Mouse (Mus musculus) gastrocnemius, postnatal 25 days (tissue): ENCODE measurements around the gene Rnf167. TPM values are rescaled to one million over a fixed set of nuclear protein-coding genes. Genes with fewer than 3 reads are reported as not detected.
A peak's percentile ranks its signal among the peaks of the same experiment; 100 is the strongest.

Experiments
- DNase-seq: peaks from one replicate; pipeline ENCODE4 v3.0.0; 2022
- total RNA-seq, 2 experiments: library from RNA; stranded (reverse); gene quantifications; 1 replicate in 1 of 2; 2 replicates in 1 of 2; pipeline ENCODE4 v1.2.3; 2021

Gene Rnf167
- total RNA-seq, 2 experiments from 2014 or later, result 29.5 to 32.6 TPM

- no peak for DNase-seq
Observed at GRCm38 (mm10) chr11:70637764-70638163, 9.3 kb upstream of the Rnf167 start.

GRCm38 (mm10) chr11:70638293-70638692 lies 8.7 kb upstream of the Rnf167 start:
- DNase-seq, result no peak

GRCm38 (mm10) chr11:70638714-70639278 lies 8.2 kb upstream of the Rnf167 start, which contains the start of gene Gp1ba:
Gene Gp1ba, plus strand, starts transcription at chr11:70639122.
- no peak for DNase-seq

- DNase-seq, result no peak
Observed at GRCm38 (mm10) chr11:70639976-70640375, 7.1 kb upstream of the Rnf167 start.

- DNase-seq, result no peak
Observed at GRCm38 (mm10) chr11:70641241-70641640, 5.8 kb upstream of the Rnf167 start.

- peak; percentile 40 for DNase-seq
Observed at GRCm38 (mm10) chr11:70643051-70643450, 4.0 kb upstream of the Rnf167 start.

GRCm38 (mm10) chr11:70644564-70645103 lies 2.4 kb upstream of the Rnf167 start:
- no peak for DNase-seq

GRCm38 (mm10) chr11:70645461-70646258 lies 1.4 kb upstream of the Rnf167 start:
- DNase-seq, result no peak

- no peak for DNase-seq
Observed at GRCm38 (mm10) chr11:70646259-70646555, 828 bp upstream of the Rnf167 start.

- peak; percentile 39 for DNase-seq
Observed at GRCm38 (mm10) chr11:70647716-70648420, 833 bp downstream of the Rnf167 start.

GRCm38 (mm10) chr11:70648512-70648911 lies 1.5 kb downstream of the Rnf167 start:
- DNase-seq, result no peak

GRCm38 (mm10) chr11:70649185-70649734 lies 2.2 kb downstream of the Rnf167 start:
- DNase-seq, result no peak

GRCm38 (mm10) chr11:70650322-70651175 lies 3.5 kb downstream of the Rnf167 start:
- DNase-seq, result no peak

GRCm38 (mm10) chr11:70651391-70651790 lies 4.4 kb downstream of the Rnf167 start:
- DNase-seq, result no peak

- DNase-seq, result peak; percentile 29
Observed at GRCm38 (mm10) chr11:70652029-70652883, 5.2 kb downstream of the Rnf167 start.

- DNase-seq, result no peak
Observed at GRCm38 (mm10) chr11:70652884-70653344, 5.9 kb downstream of the Rnf167 start.

GRCm38 (mm10) chr11:70653345-70654197 lies 6.5 kb downstream of the Rnf167 start:
- DNase-seq, result peak; percentile 72

GRCm38 (mm10) chr11:70654198-70654922 lies 7.3 kb downstream of the Rnf167 start, which contains the start of gene Pfn1:
Gene Pfn1, minus strand, starts transcription at chr11:70654644.
- DNase-seq, result peak; percentile 85
